Mouse (Mus musculus) hindbrain, embryonic 16.5 days (tissue): ENCODE measurements at regions not wholly inside any gene's neighbourhood (a gene's known extent, or its start where the extent isn't known, plus 50 kb on each side); places are given as distances from the start of the nearest gene placed in this dataset.

Source experiments
- ATAC-seq: fragments of 200-750 bp; cut with Nextera tagmentation; 2 replicates; pipeline ENCODE4 v1.8.0; 2017; ENCODE audit warnings: moderate TSS enrichment, moderate library complexity
- H3K27ac ChIP-seq: fragments of 300-500 bp; sonication (generic); 2 replicates; pipeline ENCODE4 v1.5.1; 2014; ENCODE audit warnings: low read depth, mild to moderate bottlenecking, control low read depth, low read length, moderate library complexity
- H3K27me3 ChIP-seq: fragments of 300-500 bp; sonication (generic); replicated peaks from 2 replicates; pipeline ENCODE4 v1.6.1; 2014; ENCODE audit warnings: low read length; ENCODE audit not compliant: control insufficient read depth, insufficient read depth
- H3K36me3 ChIP-seq: fragments of 300-500 bp; sonication (generic); 2 replicates; pipeline ENCODE4 v1.6.1; 2014; ENCODE audit warnings: mild to moderate bottlenecking, low read length, moderate library complexity, mixed read lengths; ENCODE audit not compliant: control insufficient read depth, insufficient read depth
- H3K4me1 ChIP-seq: fragments of 300-500 bp; sonication (generic); 2 replicates; pipeline ENCODE4 v1.6.1; 2014; ENCODE audit warnings: low read depth, low read length; ENCODE audit not compliant: control insufficient read depth, insufficient read depth
- H3K4me2 ChIP-seq: fragments of 300-500 bp; sonication (generic); 2 replicates; pipeline ENCODE4 v1.6.1; 2014; ENCODE audit warnings: mild to moderate bottlenecking, low read length, control low read depth, moderate library complexity
- H3K4me3 ChIP-seq: fragments of 300-500 bp; sonication (generic); 2 replicates; pipeline ENCODE4 v1.5.1; 2014; ENCODE audit warnings: mild to moderate bottlenecking, low read length, control low read depth, moderate library complexity
- H3K9ac ChIP-seq: fragments of 300-500 bp; sonication (generic); 2 replicates; pipeline ENCODE4 v1.6.1; 2014; ENCODE audit warnings: low read depth, mild to moderate bottlenecking, control low read depth, low read length, moderate library complexity
- H3K9me3 ChIP-seq: fragments of 300-500 bp; sonication (generic); 2 replicates; pipeline ENCODE4 v1.6.1; 2014; ENCODE audit warnings: mild to moderate bottlenecking, low read length, moderate library complexity; ENCODE audit not compliant: control insufficient read depth
- WGBS: fragments of 180-500 bp; shearing (Covaris S2); extraction: QIAGEN DNeasy Blood & Tissue Kit; methylation state at CpG from one replicate; pipeline ENCODE4 v1.1.7; 2014; 5-methylcytosine and 5-hydroxymethylcytosine counted together

GRCm38 (mm10) chr13:97394756-97395454 is 154.0 kb downstream of the Enc1 start:
- Histone ChIP-seq H3K27ac (no peak overlapping the region), H3K27me3 (no peaks in the 10 kb centered on the region), H3K9ac (no peak overlapping the region), H3K36me3 (no peaks in the 10 kb centered on the region), H3K4me2 (no peak overlapping the region), H3K4me3 (no peak overlapping the region), H3K4me1 (peaks cover 9% of the 10 kb centered on the region), H3K9me3 (no peaks in the 10 kb centered on the region)
- ATAC-seq = no peak
- WGBS = 82% methylated on average over 7 of the region's 7 CpGs

- Histone ChIP-seq H3K4me1 (peaks cover 9% of the 10 kb centered on the region), H3K27ac (no peak overlapping the region), H3K9me3 (no peaks in the 10 kb centered on the region), H3K36me3 (no peaks in the 10 kb centered on the region), H3K4me3 (no peak overlapping the region), H3K9ac (no peak overlapping the region), H3K4me2 (no peak overlapping the region), H3K27me3 (no peaks in the 10 kb centered on the region)
- no peak for ATAC-seq
- WGBS = 49% methylated on average over 4 of the region's 4 CpGs
Measured at GRCm38 (mm10) chr13:97394071-97394470, 153.2 kb downstream of the Enc1 start.

GRCm38 (mm10) chr13:97393456-97393855 is 152.6 kb downstream of the Enc1 start:
- no peak for ATAC-seq
- no peak overlapping the region for H3K27ac ChIP-seq
- peaks cover 9% of the 10 kb centered on the region for H3K4me1 ChIP-seq
- H3K4me3 ChIP-seq = no peak overlapping the region
- no peaks in the 10 kb centered on the region for H3K27me3 ChIP-seq
- 93% methylated on average over 7 of the region's 7 CpGs for WGBS
- no peaks in the 10 kb centered on the region for H3K36me3 ChIP-seq
- H3K9ac ChIP-seq = no peak overlapping the region
- no peak overlapping the region for H3K4me2 ChIP-seq
- H3K9me3 ChIP-seq = no peaks in the 10 kb centered on the region

- peaks cover 9% of the 10 kb centered on the region for H3K4me1 ChIP-seq
- H3K27ac ChIP-seq = peak overlapping the region; percentile 16; the same call in 1 of the 2 replicates
- no peaks in the 10 kb centered on the region for H3K36me3 ChIP-seq
- peak; percentile 78 for ATAC-seq
- H3K9me3 ChIP-seq = no peaks in the 10 kb centered on the region
- 11% methylated on average over 11 of the region's 11 CpGs for WGBS
- H3K9ac ChIP-seq = peak overlapping the region; percentile 31; the same call in 1 of the 2 replicates
- peak overlapping the region; percentile 13 for H3K4me3 ChIP-seq
- peak overlapping the region; percentile 52 for H3K4me2 ChIP-seq
- H3K27me3 ChIP-seq = no peaks in the 10 kb centered on the region
Measured at GRCm38 (mm10) chr13:97390449-97390930, 149.6 kb downstream of the Enc1 start.

- Histone ChIP-seq H3K4me1 (peaks cover 9% of the 10 kb centered on the region), H3K4me2 (no peak overlapping the region), H3K9me3 (no peaks in the 10 kb centered on the region), H3K9ac (no peak overlapping the region), H3K27ac (no peak overlapping the region), H3K36me3 (no peaks in the 10 kb centered on the region), H3K4me3 (no peak overlapping the region), H3K27me3 (no peaks in the 10 kb centered on the region)
- 69% methylated on average over 11 of the region's 11 CpGs for WGBS
- ATAC-seq = no peak
Measured at GRCm38 (mm10) chr13:97388851-97389479, 148.1 kb downstream of the Enc1 start.

DNA sequence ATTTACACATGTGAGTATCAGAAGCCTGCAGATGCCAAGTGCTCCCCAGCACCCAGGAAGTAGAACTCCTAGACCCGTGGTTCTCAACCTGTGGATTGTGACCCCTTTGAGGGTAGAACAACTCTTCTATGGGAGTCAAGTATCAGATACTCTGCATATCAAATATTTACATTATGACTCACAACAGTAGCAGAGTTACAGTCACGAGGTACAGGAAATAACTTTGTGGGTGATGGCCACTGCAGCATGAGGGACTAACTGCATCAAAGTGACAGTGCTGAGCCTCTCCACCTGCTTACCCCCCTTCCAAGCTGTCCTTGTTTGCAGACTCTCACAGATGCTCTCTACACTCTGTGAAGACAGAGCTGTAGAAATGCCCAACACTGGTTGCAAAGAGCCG is 145.6 kb downstream of the Enc1 start:
- Histone ChIP-seq H3K9me3 (no peaks in the 10 kb centered on the region), H3K4me3 (no peak overlapping the region), H3K9ac (no peak overlapping the region), H3K4me2 (no peak overlapping the region), H3K27ac (no peak overlapping the region), H3K36me3 (no peaks in the 10 kb centered on the region), H3K4me1 (peaks cover 9% of the 10 kb centered on the region), H3K27me3 (no peaks in the 10 kb centered on the region)
- ATAC-seq = no peak
- WGBS = 78% methylated on average over 3 of the region's 3 CpGs

DNA sequence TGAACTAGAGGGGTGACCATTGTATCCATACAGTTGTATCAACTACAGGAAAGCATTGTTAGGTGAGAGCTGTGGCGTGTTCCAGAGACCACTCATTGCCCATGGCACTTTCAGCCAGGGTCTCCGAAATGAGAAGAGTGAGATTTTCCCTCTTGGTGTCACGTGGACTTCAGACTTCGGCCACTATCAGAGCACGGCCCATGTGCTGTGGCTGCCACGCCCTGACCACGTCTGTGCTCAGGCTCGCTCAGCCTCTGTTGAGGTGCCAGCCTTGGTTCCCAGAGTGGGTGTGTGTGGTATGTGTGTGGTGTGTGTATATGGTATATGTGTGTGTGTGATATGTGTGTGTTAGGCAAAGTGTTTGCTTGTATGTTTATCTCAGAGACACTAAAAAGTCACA is 144.6 kb downstream of the Enc1 start:
- no peak for ATAC-seq
- Histone ChIP-seq H3K9ac (no peak overlapping the region), H3K27ac (no peak overlapping the region), H3K36me3 (no peaks in the 10 kb centered on the region), H3K4me3 (no peak overlapping the region), H3K4me1 (peaks cover 3% of the 10 kb centered on the region), H3K27me3 (no peaks in the 10 kb centered on the region), H3K9me3 (no peaks in the 10 kb centered on the region), H3K4me2 (no peak overlapping the region)
- WGBS = 92% methylated on average over 8 of the region's 8 CpGs

DNA sequence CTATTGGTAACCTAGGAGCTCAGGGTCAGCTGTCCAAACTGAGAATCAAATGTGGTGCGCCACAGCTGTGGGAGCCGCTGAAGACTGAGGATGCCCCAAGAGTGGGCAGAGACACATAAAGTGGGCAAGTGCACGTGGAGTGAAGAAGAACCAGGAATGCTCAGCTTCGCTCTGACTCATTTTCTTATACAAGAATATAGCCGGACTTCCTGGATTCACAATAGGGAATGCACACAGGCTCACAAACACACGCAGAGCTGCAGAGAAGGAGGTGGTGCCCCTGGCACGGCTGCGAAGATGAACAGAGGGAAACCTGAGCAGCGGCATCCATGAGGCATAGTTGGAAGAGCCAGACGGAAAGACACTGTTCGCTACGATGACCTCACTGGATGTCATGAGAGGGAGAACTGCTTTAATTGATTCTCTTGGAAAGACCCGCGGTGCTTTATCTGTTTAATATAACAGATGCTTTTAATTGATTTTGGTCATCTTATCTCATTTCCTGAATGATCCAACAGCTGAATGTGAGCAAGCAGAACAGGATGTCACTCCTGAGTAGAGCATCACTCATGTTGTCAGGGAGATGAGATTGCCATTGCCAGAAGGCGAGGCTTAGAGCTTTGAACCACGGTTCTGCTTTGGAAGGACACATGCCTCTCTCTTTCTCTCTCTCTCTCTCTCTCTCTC is 143.3 kb downstream of the Enc1 start:
- ATAC-seq = no peak; the same call in 1 of the 2 replicates
- no peaks in the 10 kb centered on the region for H3K9me3 ChIP-seq
- H3K4me3 ChIP-seq = no peak overlapping the region
- no peak overlapping the region for H3K9ac ChIP-seq
- no peaks in the 10 kb centered on the region for H3K27me3 ChIP-seq
- 61% methylated on average over 16 of the region's 16 CpGs for WGBS
- H3K4me1 ChIP-seq = no peaks in the 10 kb centered on the region
- H3K4me2 ChIP-seq = no peak overlapping the region
- no peak overlapping the region for H3K27ac ChIP-seq
- H3K36me3 ChIP-seq = no peaks in the 10 kb centered on the region

DNA sequence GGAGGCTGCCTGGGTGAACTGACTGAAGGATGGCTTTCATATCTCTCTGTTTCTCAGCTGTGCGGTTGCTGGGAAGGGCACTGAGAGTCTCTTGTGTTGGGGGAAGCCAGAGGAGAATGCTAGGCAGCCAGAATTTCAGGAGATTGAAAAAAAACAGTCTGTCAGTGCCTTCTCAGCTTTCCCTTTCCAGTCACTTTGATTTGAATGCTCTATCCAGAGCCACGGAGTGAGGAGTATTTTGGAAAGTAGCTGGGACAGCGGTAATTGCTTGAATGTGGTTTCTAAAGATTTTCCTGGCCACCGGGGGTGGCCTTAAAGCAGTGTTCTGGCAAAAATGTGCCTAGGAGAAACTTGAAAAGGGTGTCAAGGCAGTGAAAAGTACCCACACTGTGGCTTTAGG is 142.4 kb downstream of the Enc1 start:
- no peaks in the 10 kb centered on the region for H3K27me3 ChIP-seq
- H3K4me3 ChIP-seq = no peak overlapping the region
- no peak overlapping the region for H3K27ac ChIP-seq
- H3K36me3 ChIP-seq = no peaks in the 10 kb centered on the region
- 54% methylated on average over 4 of the region's 4 CpGs for WGBS
- H3K4me2 ChIP-seq = no peak overlapping the region
- no peaks in the 10 kb centered on the region for H3K4me1 ChIP-seq
- ATAC-seq = no peak
- no peak overlapping the region for H3K9ac ChIP-seq
- H3K9me3 ChIP-seq = no peaks in the 10 kb centered on the region
